Mouse (Mus musculus): ENCODE results near the gene Heatr5a. TPM values are rescaled to one million over a fixed set of nuclear protein-coding genes. Genes with fewer than 3 reads are reported as not detected.
A peak's percentile ranks its signal among the peaks of the same experiment; 100 is the strongest.

Gene Heatr5a
- polyA plus RNA-seq, 1 experiment, result 18.6 TPM

- no peak for DNase-seq (ENCODE audit: low read depth)
- TF ChIP-seq CTCF (IDR thresholded peaks at IDR 0.05; ENCODE audit: borderline replicate concordance, extremely low read depth, insufficient read depth, insufficient read length), result no peak
- TF ChIP-seq POLR2A (IDR thresholded peaks at IDR 0.05; ENCODE audit: borderline replicate concordance, extremely low read depth, insufficient read depth, insufficient read length, poor library complexity, severe bottlenecking), result no peak
Measured at GRCm38 (mm10) chr12:51914903-51915670, 56.0 kb downstream of the Heatr5a start.

- TF ChIP-seq CTCF (IDR thresholded peaks at IDR 0.05; ENCODE audit: borderline replicate concordance, extremely low read depth, insufficient read depth, insufficient read length) (no peak), POLR2A (IDR thresholded peaks at IDR 0.05; ENCODE audit: borderline replicate concordance, extremely low read depth, insufficient read depth, insufficient read length, poor library complexity, severe bottlenecking) (no peak)
- no peak for DNase-seq (ENCODE audit: low read depth)
Measured at GRCm38 (mm10) chr12:51909202-51909601, 61.9 kb downstream of the Heatr5a start.

GRCm38 (mm10) chr12:51907543-51907942 is 63.6 kb downstream of the Heatr5a start:
- TF ChIP-seq CTCF (IDR thresholded peaks at IDR 0.05; ENCODE audit: borderline replicate concordance, extremely low read depth, insufficient read depth, insufficient read length) (no peak), POLR2A (IDR thresholded peaks at IDR 0.05; ENCODE audit: borderline replicate concordance, extremely low read depth, insufficient read depth, insufficient read length, poor library complexity, severe bottlenecking) (no peak)
- no peak for DNase-seq (ENCODE audit: low read depth)

- DNase-seq (ENCODE audit: low read depth), result peak; percentile 92
Measured at GRCm38 (mm10) chr12:51900551-51900950, 70.6 kb downstream of the Heatr5a start.

GRCm38 (mm10) chr12:51896901-51897300 is 74.2 kb downstream of the Heatr5a start:
- no peak for TF ChIP-seq POLR2A (IDR thresholded peaks at IDR 0.05; ENCODE audit: borderline replicate concordance, extremely low read depth, insufficient read depth, insufficient read length, poor library complexity, severe bottlenecking)
- no peak for TF ChIP-seq CTCF (IDR thresholded peaks at IDR 0.05; ENCODE audit: borderline replicate concordance, extremely low read depth, insufficient read depth, insufficient read length)
- DNase-seq (ENCODE audit: low read depth), result peak; percentile 28

More at GRCm38 (mm10) chr12:51900551-51900950, 70.6 kb downstream of the Heatr5a start:
- TF ChIP-seq CTCF (IDR thresholded peaks at IDR 0.05; ENCODE audit: borderline replicate concordance, extremely low read depth, insufficient read depth, insufficient read length), result no peak
- TF ChIP-seq POLR2A (IDR thresholded peaks at IDR 0.05; ENCODE audit: borderline replicate concordance, extremely low read depth, insufficient read depth, insufficient read length, poor library complexity, severe bottlenecking), result no peak

- DNase-seq (ENCODE audit: low read depth), result no peak
- no peak for TF ChIP-seq POLR2A (IDR thresholded peaks at IDR 0.05; ENCODE audit: borderline replicate concordance, extremely low read depth, insufficient read depth, insufficient read length, poor library complexity, severe bottlenecking)
- TF ChIP-seq CTCF (IDR thresholded peaks at IDR 0.05; ENCODE audit: borderline replicate concordance, extremely low read depth, insufficient read depth, insufficient read length), result no peak
Measured at GRCm38 (mm10) chr12:51888609-51889008, 82.5 kb downstream of the Heatr5a start.

- no peak for TF ChIP-seq POLR2A (IDR thresholded peaks at IDR 0.05; ENCODE audit: borderline replicate concordance, extremely low read depth, insufficient read depth, insufficient read length, poor library complexity, severe bottlenecking)
- TF ChIP-seq CTCF (IDR thresholded peaks at IDR 0.05; ENCODE audit: borderline replicate concordance, extremely low read depth, insufficient read depth, insufficient read length), result no peak
- no peak for DNase-seq (ENCODE audit: low read depth)
Measured at GRCm38 (mm10) chr12:51887301-51888290, 83.5 kb downstream of the Heatr5a start.

- TF ChIP-seq POLR2A (IDR thresholded peaks at IDR 0.05; ENCODE audit: borderline replicate concordance, extremely low read depth, insufficient read depth, insufficient read length, poor library complexity, severe bottlenecking), result no peak
- TF ChIP-seq CTCF (IDR thresholded peaks at IDR 0.05; ENCODE audit: borderline replicate concordance, extremely low read depth, insufficient read depth, insufficient read length), result no peak
Measured at GRCm38 (mm10) chr12:51886369-51886768, 84.8 kb downstream of the Heatr5a start.

GRCm38 (mm10) chr12:51884801-51885200 is 86.3 kb downstream of the Heatr5a start:
- no peak for DNase-seq (ENCODE audit: low read depth)
- TF ChIP-seq POLR2A (IDR thresholded peaks at IDR 0.05; ENCODE audit: borderline replicate concordance, extremely low read depth, insufficient read depth, insufficient read length, poor library complexity, severe bottlenecking) (no peak), CTCF (IDR thresholded peaks at IDR 0.05; ENCODE audit: borderline replicate concordance, extremely low read depth, insufficient read depth, insufficient read length) (no peak)

More at GRCm38 (mm10) chr12:51886369-51886768, 84.8 kb downstream of the Heatr5a start:
- no peak for DNase-seq (ENCODE audit: low read depth)

- no peak for DNase-seq (ENCODE audit: low read depth)
- TF ChIP-seq CTCF (IDR thresholded peaks at IDR 0.05; ENCODE audit: borderline replicate concordance, extremely low read depth, insufficient read depth, insufficient read length) (no peak), POLR2A (IDR thresholded peaks at IDR 0.05; ENCODE audit: borderline replicate concordance, extremely low read depth, insufficient read depth, insufficient read length, poor library complexity, severe bottlenecking) (no peak)
Measured at GRCm38 (mm10) chr12:51883297-51883805, 87.8 kb downstream of the Heatr5a start.
